Mouse (Mus musculus): ENCODE data around the gene Pappa2. TPM values are rescaled to one million over a fixed set of nuclear protein-coding genes. Genes with fewer than 3 reads are reported as not detected.
A peak's percentile ranks its signal among the peaks of the same experiment; 100 is the strongest.

The Pappa2 gene
- polyA plus RNA-seq, 1 experiment from 2014 or later, result 2.1 TPM

- H3K9me3 ChIP-seq, result no peaks in the 10 kb centered on the region
- H3K4me2 ChIP-seq, result no peak overlapping the region
- H3K9ac ChIP-seq, result no peak overlapping the region
- no peak for ATAC-seq (ENCODE audit: insufficient number of reproducible peaks, low FRiP score, low TSS enrichment, low read depth)
- H3K4me1 ChIP-seq, result peaks cover 8% of the 10 kb centered on the region; the same call in 1 of the 2 replicates
- WGBS, result 50% methylated on average over 6 of the region's 6 CpGs
- no peaks in the 10 kb centered on the region for H3K36me3 ChIP-seq
- H3K4me3 ChIP-seq, result no peak overlapping the region
- H3K27ac ChIP-seq, result no peak overlapping the region
- 0 out of 2 replicates have a peak, but pooled peaks cover 14% of the 10 kb centered on the region for H3K27me3 ChIP-seq
Observed at GRCm38 (mm10) chr1:158947981-158948735, 32.1 kb downstream of the Pappa2 start.

DNA sequence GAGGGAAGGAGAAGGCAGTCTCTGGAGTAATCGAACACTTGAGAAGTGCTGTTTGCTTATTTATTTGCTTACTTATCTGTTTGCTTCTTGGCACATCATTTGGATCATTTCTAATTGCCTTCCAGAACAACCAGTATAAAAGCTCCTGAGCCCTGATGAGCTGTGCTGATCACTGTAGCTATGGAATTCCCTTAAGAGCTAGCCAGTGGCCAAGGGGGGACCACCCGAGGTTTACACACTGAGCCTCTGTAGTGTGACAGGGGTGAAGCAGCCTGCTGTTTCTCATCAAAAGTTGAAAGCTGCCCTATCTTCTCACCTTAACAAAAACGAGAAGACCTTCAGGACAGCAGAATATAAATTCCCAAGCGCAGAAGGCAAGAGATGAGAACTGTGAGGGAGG lies 35.4 kb downstream of the Pappa2 start:
- Histone ChIP-seq H3K27ac (no peak overlapping the region), H3K36me3 (no peaks in the 10 kb centered on the region), H3K4me1 (no peaks in the 10 kb centered on the region), H3K9me3 (no peaks in the 10 kb centered on the region), H3K9ac (no peak overlapping the region), H3K4me3 (no peak overlapping the region), H3K4me2 (no peak overlapping the region), H3K27me3 (no peaks in the 10 kb centered on the region)
- no peak for ATAC-seq (ENCODE audit: insufficient number of reproducible peaks, low FRiP score, low TSS enrichment, low read depth)
- WGBS, result 52% methylated on average over 4 of the region's 4 CpGs

DNA sequence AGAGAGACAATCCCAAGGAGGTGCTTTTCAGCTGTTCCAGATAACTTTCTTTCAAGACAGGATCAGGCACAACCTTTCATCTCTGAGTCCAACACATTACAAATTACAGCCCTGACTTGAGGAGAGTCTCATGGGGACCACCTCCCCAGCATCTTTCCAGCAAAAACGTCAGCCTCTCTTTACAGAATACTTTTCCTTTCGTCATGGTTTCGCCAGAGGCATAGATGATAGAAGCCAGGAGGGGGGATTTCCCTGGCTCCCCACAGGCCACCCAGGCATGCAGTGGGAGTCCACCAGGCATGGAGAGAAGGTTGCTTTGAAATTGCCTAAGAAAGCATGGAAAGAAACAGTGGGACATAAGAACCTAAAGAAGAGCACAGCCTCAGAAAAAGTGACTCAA lies 37.4 kb downstream of the Pappa2 start:
- Histone ChIP-seq H3K4me2 (no peak overlapping the region), H3K27ac (no peak overlapping the region), H3K9me3 (no peaks in the 10 kb centered on the region), H3K27me3 (no peaks in the 10 kb centered on the region), H3K9ac (no peak overlapping the region), H3K4me1 (no peaks in the 10 kb centered on the region), H3K4me3 (no peak overlapping the region), H3K36me3 (no peaks in the 10 kb centered on the region)
- 44% methylated on average over 3 of the region's 3 CpGs for WGBS
- no peak for ATAC-seq (ENCODE audit: insufficient number of reproducible peaks, low FRiP score, low TSS enrichment, low read depth)

- ATAC-seq (ENCODE audit: insufficient number of reproducible peaks, low FRiP score, low TSS enrichment, low read depth), result no peak
- H3K4me1 ChIP-seq, result no peaks in the 10 kb centered on the region
Observed at GRCm38 (mm10) chr1:158940966-158941365, 39.3 kb downstream of the Pappa2 start.

DNA sequence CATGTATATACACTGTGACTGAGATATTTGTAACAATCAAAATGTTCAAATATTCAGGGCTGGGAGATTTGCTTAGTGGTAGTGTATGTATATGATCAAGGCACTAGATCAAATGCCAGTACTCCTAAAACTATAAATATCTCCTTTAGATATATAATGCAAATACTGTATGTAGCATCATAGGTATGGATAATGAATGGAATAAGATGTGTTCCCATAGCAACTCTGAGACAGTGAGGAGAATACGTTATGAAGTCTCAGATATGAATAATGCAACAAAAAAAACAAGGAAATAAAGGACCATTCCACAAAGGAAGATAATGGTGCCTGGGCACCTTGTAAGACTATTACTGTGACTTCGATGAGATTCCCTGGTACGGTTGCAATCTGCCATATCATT lies 45.8 kb downstream of the Pappa2 start:
- no peak for ATAC-seq (ENCODE audit: insufficient number of reproducible peaks, low FRiP score, low TSS enrichment, low read depth)
- Histone ChIP-seq H3K4me1 (0 out of 2 replicates have a peak, but pooled peaks cover 4% of the 10 kb centered on the region), H3K4me2 (no peak overlapping the region), H3K9ac (no peak overlapping the region), H3K27ac (no peak overlapping the region), H3K4me3 (no peak overlapping the region), H3K36me3 (no peaks in the 10 kb centered on the region), H3K9me3 (no peaks in the 10 kb centered on the region), H3K27me3 (no peaks in the 10 kb centered on the region)
- 87% methylated on average over 3 of the region's 3 CpGs for WGBS

More at GRCm38 (mm10) chr1:158940966-158941365, 39.3 kb downstream of the Pappa2 start:
- H3K27ac ChIP-seq, result no peak overlapping the region
- no peak overlapping the region for H3K4me3 ChIP-seq
- H3K27me3 ChIP-seq, result no peaks in the 10 kb centered on the region
- no peaks in the 10 kb centered on the region for H3K9me3 ChIP-seq
- H3K36me3 ChIP-seq, result no peaks in the 10 kb centered on the region
- H3K9ac ChIP-seq, result no peak overlapping the region
- H3K4me2 ChIP-seq, result no peak overlapping the region
- WGBS, result 58% methylated on average over 3 of the region's 3 CpGs

GRCm38 (mm10) chr1:158931202-158931827 lies 49.0 kb downstream of the Pappa2 start:
- 42% methylated on average over 6 of the region's 6 CpGs for WGBS
- 0 out of 2 replicates have a peak, but pooled peaks have one; percentile 67 for ATAC-seq (ENCODE audit: insufficient number of reproducible peaks, low FRiP score, low TSS enrichment, low read depth)
- no peaks in the 10 kb centered on the region for H3K27me3 ChIP-seq
- peak overlapping the region; percentile 27; the same call in 1 of the 2 replicates for H3K27ac ChIP-seq
- H3K9ac ChIP-seq, result no peak overlapping the region
- no peaks in the 10 kb centered on the region for H3K36me3 ChIP-seq
- H3K9me3 ChIP-seq, result no peaks in the 10 kb centered on the region
- H3K4me2 ChIP-seq, result no peak overlapping the region
- H3K4me3 ChIP-seq, result no peak overlapping the region
- H3K4me1 ChIP-seq, result 0 out of 2 replicates have a peak, but pooled peaks cover 4% of the 10 kb centered on the region

GRCm38 (mm10) chr1:158929369-158929768 lies 50.9 kb downstream of the Pappa2 start:
- Histone ChIP-seq H3K36me3 (no peaks in the 10 kb centered on the region), H3K4me1 (0 out of 2 replicates have a peak, but pooled peaks cover 4% of the 10 kb centered on the region), H3K27me3 (no peaks in the 10 kb centered on the region), H3K9me3 (no peaks in the 10 kb centered on the region), H3K4me3 (no peak overlapping the region), H3K27ac (no peak overlapping the region), H3K9ac (no peak overlapping the region), H3K4me2 (no peak overlapping the region)
- 74% methylated on average over 3 of the region's 3 CpGs for WGBS
- ATAC-seq (ENCODE audit: insufficient number of reproducible peaks, low FRiP score, low TSS enrichment, low read depth), result no peak

DNA sequence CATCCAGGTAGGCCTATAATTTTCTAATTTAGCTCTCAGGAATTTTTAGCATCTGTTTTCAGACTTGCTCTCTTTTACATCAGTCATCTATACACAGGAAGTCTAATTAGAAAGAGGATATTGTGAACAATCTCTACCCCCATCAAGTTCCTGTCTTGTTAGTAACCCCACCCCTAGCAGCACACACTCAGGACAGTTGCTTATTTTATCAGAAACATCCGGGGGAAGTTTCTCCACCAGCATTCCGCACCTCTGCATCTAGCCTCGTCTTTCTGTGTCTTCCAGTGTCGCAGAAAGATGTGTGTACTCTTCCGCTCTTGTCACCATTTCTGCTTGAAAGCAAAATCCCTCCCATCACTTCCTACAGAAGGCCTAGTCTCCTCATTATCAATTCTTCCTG lies 59.8 kb downstream of the Pappa2 start:
- ATAC-seq (ENCODE audit: insufficient number of reproducible peaks, low FRiP score, low TSS enrichment, low read depth), result no peak
- H3K9me3 ChIP-seq, result no peaks in the 10 kb centered on the region
- H3K36me3 ChIP-seq, result no peaks in the 10 kb centered on the region
- H3K9ac ChIP-seq, result no peak overlapping the region
- no peak overlapping the region for H3K4me3 ChIP-seq
- no peaks in the 10 kb centered on the region for H3K4me1 ChIP-seq
- no peaks in the 10 kb centered on the region for H3K27me3 ChIP-seq
- H3K4me2 ChIP-seq, result no peak overlapping the region
- H3K27ac ChIP-seq, result no peak overlapping the region
- 67% methylated on average over 5 of the region's 5 CpGs for WGBS

- Histone ChIP-seq H3K4me1 (no peaks in the 10 kb centered on the region), H3K36me3 (no peaks in the 10 kb centered on the region), H3K4me2 (no peak overlapping the region), H3K4me3 (no peak overlapping the region), H3K9ac (no peak overlapping the region), H3K27me3 (no peaks in the 10 kb centered on the region), H3K9me3 (no peaks in the 10 kb centered on the region), H3K27ac (no peak overlapping the region)
- ATAC-seq (ENCODE audit: insufficient number of reproducible peaks, low FRiP score, low TSS enrichment, low read depth), result no peak
- 69% methylated on average over 3 of the region's 3 CpGs for WGBS
Observed at GRCm38 (mm10) chr1:158918890-158919289, 61.4 kb downstream of the Pappa2 start.

DNA sequence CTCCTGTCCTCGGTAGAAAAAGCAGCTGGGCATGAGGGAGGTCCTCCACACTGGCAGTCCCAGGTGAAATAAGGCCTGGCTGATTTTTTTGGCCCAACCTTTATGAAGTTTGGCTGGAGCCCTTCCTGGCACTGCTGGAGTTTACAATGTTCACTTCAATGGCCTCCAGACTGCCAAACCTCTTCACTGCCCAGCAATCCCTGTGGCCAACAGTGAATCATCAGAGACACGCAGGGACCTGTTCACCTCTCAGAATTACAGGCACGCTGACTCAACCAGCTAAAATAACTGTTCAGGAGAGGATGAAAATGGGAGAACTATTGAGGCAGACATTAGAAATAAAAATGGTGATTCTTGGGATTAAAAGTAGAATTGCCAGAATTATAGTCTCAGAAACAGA lies 63.2 kb downstream of the Pappa2 start:
- no peak overlapping the region for H3K4me2 ChIP-seq
- ATAC-seq (ENCODE audit: insufficient number of reproducible peaks, low FRiP score, low TSS enrichment, low read depth), result no peak
- no peak overlapping the region for H3K9ac ChIP-seq
- H3K27ac ChIP-seq, result no peak overlapping the region
- H3K36me3 ChIP-seq, result no peaks in the 10 kb centered on the region
- WGBS, result 61% methylated on average over 3 of the region's 3 CpGs
- H3K4me3 ChIP-seq, result no peak overlapping the region
- no peaks in the 10 kb centered on the region for H3K27me3 ChIP-seq
- no peaks in the 10 kb centered on the region for H3K4me1 ChIP-seq
- H3K9me3 ChIP-seq, result no peaks in the 10 kb centered on the region

GRCm38 (mm10) chr1:158915592-158915991 lies 64.7 kb downstream of the Pappa2 start:
- 92% methylated on average over 5 of the region's 5 CpGs for WGBS
- no peaks in the 10 kb centered on the region for H3K9me3 ChIP-seq

GRCm38 (mm10) chr1:158910661-158911060 lies 69.6 kb downstream of the Pappa2 start:
- Histone ChIP-seq H3K9me3 (no peaks in the 10 kb centered on the region), H3K9ac (no peak overlapping the region), H3K4me3 (no peak overlapping the region), H3K27ac (no peak overlapping the region), H3K4me2 (no peak overlapping the region), H3K36me3 (no peaks in the 10 kb centered on the region), H3K4me1 (no peaks in the 10 kb centered on the region), H3K27me3 (no peaks in the 10 kb centered on the region)
- 91% methylated on average over 2 of the region's 2 CpGs for WGBS
- ATAC-seq (ENCODE audit: insufficient number of reproducible peaks, low FRiP score, low TSS enrichment, low read depth), result no peak

More at GRCm38 (mm10) chr1:158915592-158915991, 64.7 kb downstream of the Pappa2 start:
- no peaks in the 10 kb centered on the region for H3K27me3 ChIP-seq
- H3K4me1 ChIP-seq, result no peaks in the 10 kb centered on the region
- H3K27ac ChIP-seq, result no peak overlapping the region
- no peaks in the 10 kb centered on the region for H3K36me3 ChIP-seq
- no peak overlapping the region for H3K4me2 ChIP-seq
- no peak for ATAC-seq (ENCODE audit: insufficient number of reproducible peaks, low FRiP score, low TSS enrichment, low read depth)
- H3K4me3 ChIP-seq, result no peak overlapping the region
- no peak overlapping the region for H3K9ac ChIP-seq
